Mouse (Mus musculus) kidney, postnatal 0 days (tissue): ENCODE data around the gene Prm2. TPM values are rescaled to one million over a fixed set of nuclear protein-coding genes. Genes with fewer than 3 reads are reported as not detected.

Source experiments
- ATAC-seq: fragments of 200-750 bp; cut with Nextera tagmentation; replicated peaks from 2 replicates; pipeline ENCODE4 v1.8.0; 2017; ENCODE audit warnings: low read depth, moderate number of reproducible peaks, moderate TSS enrichment, moderate library complexity; ENCODE audit not compliant: low FRiP score
- DNase-seq: peaks from one replicate; pipeline ENCODE4 v3.0.0-alpha.2; 2016; ENCODE audit warnings: low spot score
- H3K27ac ChIP-seq: fragments of 300-500 bp; sonication (generic); 2 replicates; pipeline ENCODE4 v1.5.1; 2014; ENCODE audit warnings: mild to moderate bottlenecking
- H3K27me3 ChIP-seq: fragments of 300-500 bp; sonication (generic); 2 replicates; pipeline ENCODE4 v1.6.1; 2014; ENCODE audit warnings: low read length, mixed read lengths; ENCODE audit not compliant: insufficient read depth
- H3K36me3 ChIP-seq: fragments of 300-500 bp; sonication (generic); 2 replicates; pipeline ENCODE4 v1.6.1; 2014; ENCODE audit warnings: low read length, mixed read lengths; ENCODE audit not compliant: insufficient read depth
- H3K4me1 ChIP-seq: fragments of 300-500 bp; sonication (generic); replicated peaks from 2 replicates; pipeline ENCODE4 v1.6.1; 2014; ENCODE audit warnings: antibody characterized with exemption, low read length, mixed read lengths; ENCODE audit not compliant: insufficient read depth
- H3K4me2 ChIP-seq: fragments of 300-500 bp; sonication (generic); 2 replicates; pipeline ENCODE4 v1.6.1; 2014; ENCODE audit warnings: mild to moderate bottlenecking, low read length, moderate library complexity, mixed read lengths
- H3K4me3 ChIP-seq: fragments of 300-500 bp; sonication (generic); replicated peaks from 2 replicates; pipeline ENCODE4 v1.5.1; 2014; ENCODE audit warnings: low read depth, low read length
- H3K9ac ChIP-seq: fragments of 300-500 bp; sonication (generic); 2 replicates; pipeline ENCODE4 v1.6.1; 2014; ENCODE audit warnings: low read depth, low read length
- H3K9me3 ChIP-seq: fragments of 300-500 bp; sonication (generic); replicated peaks from 2 replicates; pipeline ENCODE4 v1.6.1; 2016; ENCODE audit warnings: low read length, inconsistent platforms, mixed read lengths
- CTCF ChIP-seq: IDR thresholded peaks from 2 replicates; pipeline ENCODE4 v1.5.1; 2016; ENCODE audit warnings: antibody characterized with exemption, low read depth, mild to moderate bottlenecking, moderate library complexity
- WGBS: fragments of 180-500 bp; shearing (Covaris S2); extraction: QIAGEN DNeasy Blood & Tissue Kit; methylation state at CpG from one replicate; pipeline ENCODE4 v1.1.7; 2014; 5-methylcytosine and 5-hydroxymethylcytosine counted together
- polyA plus RNA-seq: library from polyadenylated mRNA; unstranded; fragments of >200 nt; fragmentation: Nextera tagmentation; extraction: Ambion mirVana; gene quantifications from 2 replicates; pipeline ENCODE4 v1.2.1, GENCODE M21; 2015

Prm2 gene
- not detected in 2 replicates for polyA plus RNA-seq

DNA sequence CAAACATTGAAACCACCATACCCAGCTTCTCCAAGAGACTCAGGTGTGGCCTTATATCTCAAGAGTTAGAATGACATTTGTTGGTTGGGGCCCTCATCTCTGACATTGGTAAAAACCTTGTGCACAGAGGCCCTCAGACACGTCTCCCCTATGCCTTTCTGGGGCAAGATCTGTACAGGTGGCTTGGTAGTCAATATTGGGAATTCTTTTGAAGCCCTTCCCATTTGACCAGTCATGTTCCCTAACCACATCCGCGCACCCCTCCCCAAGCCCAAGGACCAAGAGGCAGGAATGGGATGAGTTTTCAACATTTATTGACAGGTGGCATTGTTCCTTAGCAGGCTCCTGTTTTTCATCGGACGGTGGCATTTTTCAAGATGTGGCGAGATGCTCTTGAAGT is at the start of gene Prm2:
TSS of gene Prm2 (minus strand) at position 101 of the 400 bp plus-strand sequence.
- Histone ChIP-seq H3K4me1 (no peaks in the 10 kb centered on the region), H3K27ac (no peak within 1 kb of the TSS), H3K36me3 (no peaks in the 10 kb centered on the region), H3K4me2 (no peak within 1 kb of the TSS), H3K27me3 (0 out of 2 replicates have a peak, but pooled peaks cover 3% of the 10 kb centered on the region), H3K4me3 (no peak within 1 kb of the TSS), H3K9me3 (no peaks in the 10 kb centered on the region), H3K9ac (no peak within 1 kb of the TSS)
- WGBS = 80% methylated on average over 6 of the region's 6 CpGs
- no peak for TF ChIP-seq CTCF
- ATAC-seq (no peak), DNase-seq (no peak)

DNA sequence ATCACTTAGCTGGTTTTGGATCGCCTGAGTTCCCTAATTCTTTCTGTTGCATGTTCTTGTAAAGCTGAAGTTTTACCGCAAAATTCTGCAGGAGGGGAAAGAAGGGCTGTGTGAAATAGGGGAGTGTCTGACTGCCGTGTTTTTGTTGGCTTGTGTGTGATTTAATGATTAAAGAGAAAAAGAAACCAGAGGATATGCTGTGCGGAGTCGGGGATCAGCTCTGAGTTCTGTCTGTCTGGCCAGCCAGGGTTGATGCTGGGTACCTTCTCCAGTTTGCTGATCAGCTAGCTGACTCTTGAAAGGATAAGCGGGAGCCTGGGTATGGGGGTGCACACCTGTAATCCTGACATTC is 48.4 kb upstream of the Prm2 start:
- no peaks in the 10 kb centered on the region for H3K9me3 ChIP-seq
- H3K4me3 ChIP-seq = peak overlapping the region; percentile 30
- TF ChIP-seq CTCF = no peak
- no peaks in the 10 kb centered on the region for H3K27me3 ChIP-seq
- no peak for DNase-seq
- ATAC-seq = no peak
- 0 out of 2 replicates have a peak, but pooled peaks cover 10% of the 10 kb centered on the region for H3K4me1 ChIP-seq
- H3K9ac ChIP-seq = peak overlapping the region; percentile 28; the same call in 1 of the 2 replicates
- no peaks in the 10 kb centered on the region for H3K36me3 ChIP-seq
- peak overlapping the region; percentile 63 for H3K4me2 ChIP-seq
- WGBS = 27% methylated on average over 6 of the region's 6 CpGs
- 0 out of 2 replicates have a peak overlapping the region, but pooled peaks have one; percentile 25 for H3K27ac ChIP-seq

DNA sequence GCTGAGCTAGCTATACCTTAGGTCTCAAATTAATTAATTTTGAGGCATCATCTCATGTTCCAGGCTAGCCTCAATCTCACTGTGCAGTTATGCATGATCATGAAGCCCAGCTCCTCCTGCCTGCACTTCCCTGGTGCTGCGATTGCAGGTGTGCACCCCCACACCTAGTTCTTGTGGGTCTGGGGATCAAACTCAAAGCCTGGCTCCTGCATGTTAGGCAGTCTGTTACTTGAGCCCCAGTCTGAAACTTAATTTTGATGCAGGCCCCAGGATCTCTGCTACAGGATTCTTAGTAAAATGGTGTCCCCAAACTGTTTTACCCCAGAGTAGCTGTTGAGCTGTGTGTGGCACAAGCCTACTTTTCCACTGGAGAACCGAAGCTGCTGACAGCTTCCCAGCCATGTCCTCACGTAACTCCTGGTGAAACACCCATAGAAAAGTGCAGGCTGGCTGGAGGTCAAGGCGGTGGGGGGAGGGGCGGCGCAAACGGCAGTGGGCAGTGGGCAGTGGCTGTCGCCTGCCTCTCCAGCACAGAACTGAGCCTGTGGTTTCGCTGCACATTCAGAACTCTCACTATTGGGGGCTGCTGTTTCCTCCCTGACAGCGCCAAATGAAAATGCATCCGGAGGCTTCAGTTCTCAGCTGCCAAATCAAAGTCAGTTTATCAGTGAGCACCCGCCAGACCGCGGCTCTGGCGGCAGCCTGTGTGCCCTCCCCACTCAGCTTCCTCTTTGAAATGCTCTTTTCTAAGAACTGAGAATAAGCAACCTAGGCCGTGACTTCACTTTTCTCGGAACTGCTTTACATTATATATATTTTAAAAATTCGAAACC is 47.8 kb upstream of the Prm2 start:
- H3K27ac ChIP-seq = 0 out of 2 replicates have a peak overlapping the region, but pooled peaks have one; percentile 25
- peak overlapping the region; percentile 30 for H3K4me3 ChIP-seq

DNA sequence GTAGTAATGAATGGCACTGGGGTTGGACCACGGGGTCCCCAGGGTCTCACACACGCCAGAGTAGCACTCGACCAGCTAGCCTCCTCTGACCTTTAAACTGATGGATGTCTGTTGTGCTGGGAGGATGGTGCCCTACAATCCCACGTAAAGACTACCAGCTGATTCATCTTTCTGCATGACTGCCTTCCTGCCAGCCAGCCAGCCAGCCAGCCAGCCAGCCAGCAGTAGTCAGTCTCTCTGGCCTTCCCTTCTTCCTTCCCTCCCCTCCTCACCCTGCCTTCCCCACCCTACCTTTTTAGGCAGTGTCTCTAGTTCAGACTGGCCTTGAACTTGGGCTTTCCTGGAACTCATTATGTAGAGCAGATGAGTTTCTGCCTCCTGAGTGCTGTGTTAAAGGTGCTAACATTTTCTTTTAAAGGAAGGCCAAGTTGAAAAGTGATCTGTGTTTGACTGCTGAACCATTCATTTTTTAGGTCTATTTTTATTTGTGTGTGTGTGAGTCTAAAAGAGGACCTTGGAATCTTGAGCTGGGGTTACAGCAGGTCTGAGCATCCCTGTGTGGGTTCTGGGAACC is 46.4 kb upstream of the Prm2 start:
- TF ChIP-seq CTCF = no peak
- Histone ChIP-seq H3K27me3 (no peaks in the 10 kb centered on the region), H3K9ac (no peak overlapping the region), H3K4me2 (no peak overlapping the region), H3K27ac (no peak overlapping the region), H3K9me3 (no peaks in the 10 kb centered on the region), H3K4me3 (no peak overlapping the region), H3K4me1 (peaks cover 13% of the 10 kb centered on the region; the same call in 1 of the 2 replicates), H3K36me3 (no peaks in the 10 kb centered on the region)
- DNase-seq (peak; percentile 37), ATAC-seq (peak; percentile 18; the same call in 1 of the 2 replicates)
- WGBS = 45% methylated on average over 4 of the region's 4 CpGs

More for the DNA sequence above, 47.8 kb upstream of the Prm2 start:
- DNase-seq (peak; percentile 67), ATAC-seq (no peak)
- WGBS = 10% methylated on average over 18 of the region's 18 CpGs
- H3K4me1 ChIP-seq = 0 out of 2 replicates have a peak, but pooled peaks cover 10% of the 10 kb centered on the region
- H3K36me3 ChIP-seq = no peaks in the 10 kb centered on the region
- no peaks in the 10 kb centered on the region for H3K27me3 ChIP-seq
- H3K4me2 ChIP-seq = peak overlapping the region; percentile 63
- no peak for TF ChIP-seq CTCF
- peak overlapping the region; percentile 28; the same call in 1 of the 2 replicates for H3K9ac ChIP-seq
- no peaks in the 10 kb centered on the region for H3K9me3 ChIP-seq

DNA sequence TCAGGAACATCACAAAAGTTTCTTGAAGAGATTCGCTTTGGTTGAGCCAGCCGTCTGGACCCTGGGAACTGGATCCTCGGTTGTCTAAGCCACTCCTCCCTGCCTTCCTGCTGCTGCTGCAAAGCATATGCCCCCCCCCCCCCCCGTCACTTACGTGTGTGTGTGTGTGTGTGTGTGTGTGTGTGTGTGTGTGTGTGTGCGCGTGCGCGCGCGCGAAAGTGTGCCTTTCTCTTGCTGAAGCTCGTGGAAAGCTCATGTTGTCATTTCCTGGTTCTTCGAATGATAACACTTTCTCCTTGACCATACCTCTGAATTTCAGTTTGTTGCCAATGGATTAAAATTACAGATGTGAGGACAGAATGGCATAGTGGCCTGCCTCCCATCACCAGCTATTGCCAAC is 44.1 kb upstream of the Prm2 start:
- no peak for ATAC-seq
- no peak overlapping the region for H3K27ac ChIP-seq

DNA sequence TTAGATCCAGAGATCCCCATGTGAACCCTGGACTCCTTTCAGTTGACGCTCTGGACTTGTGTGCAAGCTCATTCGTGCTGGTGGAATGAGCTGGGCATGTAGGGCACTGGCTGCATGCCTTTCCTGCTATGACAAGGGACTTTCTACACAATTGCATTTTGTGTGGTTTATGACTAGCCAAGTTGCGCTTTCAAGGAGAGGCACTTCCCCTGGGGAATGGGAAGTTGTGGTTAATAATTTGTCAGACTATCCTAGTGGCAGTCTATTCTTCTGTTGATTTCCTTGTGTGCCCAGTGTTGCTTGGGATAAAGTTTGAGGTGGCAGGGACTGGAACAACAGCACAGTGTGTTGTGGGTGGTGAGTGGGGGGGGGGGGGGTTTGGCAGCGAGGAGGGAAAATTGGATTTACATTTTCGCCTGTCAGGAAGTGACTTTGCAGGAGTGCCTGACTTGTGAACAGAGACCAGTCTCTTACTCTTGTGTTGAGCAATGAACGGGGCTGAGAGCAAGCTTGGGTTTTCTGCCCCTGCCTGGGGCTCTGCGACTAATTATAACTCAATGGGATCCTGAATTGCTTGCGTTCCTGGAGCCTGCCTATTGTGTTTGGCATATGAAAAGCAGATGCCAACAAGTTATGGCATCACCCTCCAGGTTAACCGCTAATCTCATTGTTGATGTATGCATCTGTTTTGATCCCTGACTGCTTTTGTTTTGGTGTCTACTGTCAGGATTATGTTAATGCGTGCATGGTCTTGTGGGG is 42.7 kb upstream of the Prm2 start:
- Histone ChIP-seq H3K27me3 (no peaks in the 10 kb centered on the region), H3K9me3 (no peaks in the 10 kb centered on the region), H3K36me3 (no peaks in the 10 kb centered on the region), H3K9ac (no peak overlapping the region), H3K4me2 (no peak overlapping the region), H3K27ac (peak overlapping the region; percentile 37; the same call in 1 of the 2 replicates), H3K4me3 (no peak overlapping the region), H3K4me1 (peaks cover 7% of the 10 kb centered on the region; the same call in 1 of the 2 replicates)
- TF ChIP-seq CTCF = no peak
- WGBS = 56% methylated on average over 10 of the region's 10 CpGs
- ATAC-seq (peak; percentile 30; the same call in 1 of the 2 replicates), DNase-seq (peak; percentile 46)

More for the DNA sequence above, 44.1 kb upstream of the Prm2 start:
- peaks cover 16% of the 10 kb centered on the region; the same call in 1 of the 2 replicates for H3K4me1 ChIP-seq
- no peaks in the 10 kb centered on the region for H3K27me3 ChIP-seq
- no peak overlapping the region for H3K4me3 ChIP-seq
- WGBS = 88% methylated on average over 12 of the region's 14 CpGs
- no peak overlapping the region for H3K9ac ChIP-seq
- H3K36me3 ChIP-seq = no peaks in the 10 kb centered on the region
- DNase-seq = no peak
- no peak for TF ChIP-seq CTCF
- no peak overlapping the region for H3K4me2 ChIP-seq
- H3K9me3 ChIP-seq = no peaks in the 10 kb centered on the region
